22 mouse cellular contexts compared by ENCODE assay signal in the genomic region with DNA sequence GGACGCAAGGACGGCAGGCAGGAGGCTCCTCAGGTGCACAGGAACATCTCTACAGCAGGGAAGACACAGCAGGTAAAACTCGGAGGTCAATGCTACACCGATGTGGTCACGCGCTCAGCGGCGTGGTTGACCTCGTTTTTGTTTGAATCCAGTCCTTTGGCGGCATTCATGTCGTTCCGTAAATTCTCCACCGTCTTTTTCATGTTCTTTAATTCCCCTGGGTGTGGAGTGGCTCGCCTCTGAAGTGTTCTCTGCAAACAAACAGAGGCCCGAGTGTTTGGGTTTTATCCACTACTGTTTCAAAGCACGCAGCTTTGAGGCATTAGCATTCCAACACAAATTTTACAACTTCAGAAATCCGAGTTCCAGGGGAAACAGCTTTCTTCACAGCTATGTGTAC.
"Had no signal": no experiment of that assay in that cellular context is flagged by ENCODE, and none has a peak within 500 bp of the region (broad histone marks: within the 10 kb centered on the region; RNA-seq: fewer than 3 reads in every experiment).

No protein-coding gene starts in this region.

- H3K4me2 ChIP-seq: limb, embryonic 12.5 days; limb, embryonic 15.5 days; liver, embryonic 11.5 days; midbrain, embryonic 11.5 days; neural tube, embryonic 13.5 days had no signal

- H3K9me3 ChIP-seq: limb, embryonic 12.5 days; limb, embryonic 15.5 days; neural tube, embryonic 13.5 days had no signal

- ATAC-seq: intestine, embryonic 16.5 days; liver, postnatal 0 days; midbrain, embryonic 16.5 days had no signal

- H3K27ac ChIP-seq: kidney, postnatal 0 days; layer of hippocampus, adult 2 months; limb, embryonic 12.5 days; limb, embryonic 15.5 days; liver, embryonic 14.5 days; macrophage; neural tube, embryonic 13.5 days had no signal

- H3K9ac ChIP-seq: limb, embryonic 12.5 days; limb, embryonic 15.5 days; liver, embryonic 14.5 days; liver, postnatal 0 days; neural tube, embryonic 13.5 days had no signal

- H3K4me3 ChIP-seq: layer of hippocampus, adult 2 months; limb, embryonic 12.5 days; limb, embryonic 15.5 days; myocyte; neural tube, embryonic 13.5 days had no signal

- DNase-seq: kidney, adult 18-20 months; kidney, adult 9 months; kidney, postnatal 25 days; layer of hippocampus, adult 9-11 months; liver, postnatal 0 days; retina, postnatal 1 day; right cerebral cortex, postnatal 25 days; spleen, adult 18-20 months; thymus, adult 18-20 months; thymus, postnatal 36 days had no signal

- H3K27me3 ChIP-seq: limb, embryonic 12.5 days; limb, embryonic 15.5 days; neural tube, embryonic 13.5 days had no signal
